Mouse (Mus musculus) liver, adult 2 months (tissue): ENCODE measurements around the gene Gm28308. TPM values are rescaled to one million over a fixed set of nuclear protein-coding genes. Genes with fewer than 3 reads are reported as not detected.

Source experiments
- DNase-seq: peaks from one replicate; pipeline ENCODE4 v3.0.0-alpha.2; 2011; ENCODE audit warnings: low read depth, low spot score; ENCODE audit errors: extremely low read depth
- H3K27ac ChIP-seq: fragments of 200-500 bp; replicated peaks from 2 replicates; pipeline ENCODE4 v1.5.1; 2012; ENCODE audit warnings: low read depth, mild to moderate bottlenecking, control low read depth, inconsistent platforms, low read length; ENCODE audit not compliant: insufficient read depth
- H3K27me3 ChIP-seq: fragments of 200-500 bp; 2 replicates; pipeline ENCODE4 v1.6.1; 2012; ENCODE audit warnings: mild to moderate bottlenecking, moderate library complexity, low read length, inconsistent platforms; ENCODE audit not compliant: control insufficient read depth, insufficient read depth
- H3K36me3 ChIP-seq: fragments of 200-500 bp; 2 replicates; pipeline ENCODE4 v1.6.1; 2012; ENCODE audit warnings: low read length, inconsistent platforms; ENCODE audit not compliant: control insufficient read depth, insufficient read depth
- H3K4me1 ChIP-seq: fragments of 200-500 bp; 2 replicates; pipeline ENCODE4 v1.6.1; 2011; ENCODE audit warnings: low read length; ENCODE audit not compliant: control insufficient read depth, insufficient read depth
- H3K4me3 ChIP-seq: fragments of 200-500 bp; 2 replicates; pipeline ENCODE4 v1.5.1; 2011; ENCODE audit warnings: low read depth, mild to moderate bottlenecking, control low read depth, low read length, moderate library complexity; ENCODE audit not compliant: insufficient read depth
- H3K79me2 ChIP-seq: fragments of 200-500 bp; 2 replicates; pipeline ENCODE4 v1.6.1; 2012; ENCODE audit warnings: inconsistent platforms, mild to moderate bottlenecking, low read length, moderate library complexity; ENCODE audit not compliant: control insufficient read depth, insufficient read depth
- H3K9ac ChIP-seq: fragments of 200-500 bp; 2 replicates; pipeline ENCODE4 v1.6.1; 2012; ENCODE audit warnings: low read depth, mild to moderate bottlenecking, control low read depth, inconsistent platforms, low read length
- CTCF ChIP-seq: fragments of 200-500 bp; IDR thresholded peaks from 2 replicates; pipeline ENCODE4 v1.5.1; 2011; ENCODE audit warnings: low read depth, low read length, control low read depth
- POLR2A ChIP-seq: fragments of 200-500 bp; IDR thresholded peaks from 2 replicates; pipeline ENCODE4 v1.6.1; 2011; ENCODE audit warnings: low read length, control low read depth; ENCODE audit not compliant: insufficient read depth; ENCODE audit errors: extremely low read depth
- WGBS: fragments of 180-500 bp; shearing (Covaris S2); methylation state at CpG from one replicate; pipeline ENCODE4 v1.1.7; 2018; 5-methylcytosine and 5-hydroxymethylcytosine counted together
- polyA plus RNA-seq: library from polyadenylated mRNA; depleted of rRNA; stranded (reverse); fragments of >200 nt; gene quantifications from 2 replicates; pipeline ENCODE4 v1.2.3, GENCODE M21; 2012
- total RNA-seq: library from RNA; depleted of rRNA; stranded (reverse); fragments of >200 nt; gene quantifications from 2 replicates; pipeline ENCODE4 v1.2.3, GENCODE M21; 2014

Gene Gm28308
- total and polyA plus RNA-seq, 2 experiments, result not detected

GRCm38 (mm10) chr6:52259081-52259790, 46.1 kb upstream of the Gm28308 start:
- Histone ChIP-seq H3K36me3 (no peaks in the 10 kb centered on the region), H3K4me1 (0 out of 2 replicates have a peak, but pooled peaks cover 2% of the 10 kb centered on the region), H3K27ac (no peak overlapping the region), H3K79me2 (no peaks in the 10 kb centered on the region), H3K9ac (no peak overlapping the region), H3K27me3 (peaks cover 30% of the 10 kb centered on the region), H3K4me3 (no peak overlapping the region)
- TF ChIP-seq CTCF, result no peak
- TF ChIP-seq POLR2A, result no peak
- no peak for DNase-seq
- 5% methylated on average over 25 of the region's 25 CpGs for WGBS

- peak; percentile 63 for DNase-seq
- 1% methylated on average over 6 of the region's 6 CpGs for WGBS
- peaks cover 38% of the 10 kb centered on the region for H3K27me3 ChIP-seq
Measured at GRCm38 (mm10) chr6:52256956-52257355, 43.8 kb upstream of the Gm28308 start.

GRCm38 (mm10) chr6:52253511-52254500, 40.7 kb upstream of the Gm28308 start:
- H3K9ac ChIP-seq, result no peak overlapping the region
- TF ChIP-seq POLR2A (no peak), CTCF (no peak)
- WGBS, result 4% methylated on average over 59 of the region's 59 CpGs
- no peak overlapping the region for H3K4me3 ChIP-seq
- H3K4me1 ChIP-seq, result no peaks in the 10 kb centered on the region
- H3K36me3 ChIP-seq, result no peaks in the 10 kb centered on the region
- H3K27me3 ChIP-seq, result peaks cover 44% of the 10 kb centered on the region
- no peaks in the 10 kb centered on the region for H3K79me2 ChIP-seq
- H3K27ac ChIP-seq, result no peak overlapping the region
- no peak for DNase-seq

More at GRCm38 (mm10) chr6:52256956-52257355, 43.8 kb upstream of the Gm28308 start:
- no peaks in the 10 kb centered on the region for H3K79me2 ChIP-seq
- H3K27ac ChIP-seq, result no peak overlapping the region
- H3K4me3 ChIP-seq, result no peak overlapping the region
- no peaks in the 10 kb centered on the region for H3K36me3 ChIP-seq
- TF ChIP-seq CTCF (peak; percentile 67), POLR2A (no peak)
- H3K9ac ChIP-seq, result no peak overlapping the region
- 0 out of 2 replicates have a peak, but pooled peaks cover 2% of the 10 kb centered on the region for H3K4me1 ChIP-seq

GRCm38 (mm10) chr6:52252775-52253376, 39.7 kb upstream of the Gm28308 start:
- WGBS, result 4% methylated on average over 35 of the region's 35 CpGs
- no peak for DNase-seq
- TF ChIP-seq POLR2A (no peak), CTCF (no peak)
- no peaks in the 10 kb centered on the region for H3K4me1 ChIP-seq
- H3K27ac ChIP-seq, result no peak overlapping the region
- no peak overlapping the region for H3K4me3 ChIP-seq
- H3K9ac ChIP-seq, result no peak overlapping the region
- H3K27me3 ChIP-seq, result peaks cover 52% of the 10 kb centered on the region
- H3K36me3 ChIP-seq, result no peaks in the 10 kb centered on the region
- no peaks in the 10 kb centered on the region for H3K79me2 ChIP-seq

DNA sequence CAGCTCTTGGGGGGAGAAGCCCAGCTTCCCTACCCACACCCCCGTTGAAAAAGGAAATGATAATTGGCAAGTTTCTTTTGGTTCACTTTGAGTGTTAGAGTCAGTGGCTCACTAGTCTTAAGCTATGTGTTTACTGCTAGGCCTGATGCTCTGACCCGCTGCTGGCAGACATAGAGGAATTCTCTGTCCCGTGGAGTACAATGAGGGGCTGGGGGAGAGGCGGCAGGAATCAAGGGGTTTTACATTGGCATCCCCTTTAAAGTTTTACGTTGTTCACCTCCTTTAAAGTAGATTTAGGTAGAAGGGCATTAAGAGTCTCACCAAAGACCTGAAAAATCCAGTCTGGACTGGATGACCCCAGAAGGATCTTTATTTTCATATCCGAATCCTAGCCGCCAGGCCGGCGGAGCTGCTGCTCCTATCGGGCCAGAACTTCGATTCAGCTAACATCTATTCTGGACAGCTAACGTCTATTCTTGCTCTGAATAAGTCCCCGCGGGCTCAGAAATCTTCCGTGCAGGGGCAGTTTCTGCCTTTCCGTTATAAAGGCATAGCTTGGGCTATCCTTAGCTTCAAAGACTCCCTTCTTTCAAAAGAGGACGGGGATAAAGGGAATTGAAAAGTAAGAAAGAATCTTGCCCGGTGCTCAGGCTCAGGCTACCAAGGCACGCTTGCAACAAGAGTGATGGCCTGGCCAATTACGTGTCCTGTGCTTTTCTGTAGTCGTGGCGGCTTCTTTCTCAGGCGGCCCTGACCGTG, 39.1 kb upstream of the Gm28308 start:
- no peak for TF ChIP-seq POLR2A
- no peak for TF ChIP-seq CTCF
- WGBS, result 8% methylated on average over 24 of the region's 24 CpGs
- Histone ChIP-seq H3K4me1 (no peaks in the 10 kb centered on the region), H3K27ac (no peak overlapping the region), H3K27me3 (peaks cover 52% of the 10 kb centered on the region), H3K36me3 (no peaks in the 10 kb centered on the region), H3K4me3 (no peak overlapping the region), H3K79me2 (no peaks in the 10 kb centered on the region), H3K9ac (no peak overlapping the region)
- DNase-seq, result no peak
